Mouse (Mus musculus) embryonic facial prominence, embryonic 12.5 days (tissue): ENCODE data around the gene Plxna2. TPM values are rescaled to one million over a fixed set of nuclear protein-coding genes. Genes with fewer than 3 reads are reported as not detected.
A peak's percentile ranks its signal among the peaks of the same experiment; 100 is the strongest.

Experiments
- ATAC-seq: fragments of 200-750 bp; cut with Nextera tagmentation; 2 replicates; pipeline ENCODE4 v1.8.0; 2017; ENCODE audit not compliant: insufficient number of reproducible peaks, insufficient read depth, low FRiP score, low TSS enrichment
- H3K27ac ChIP-seq: fragments of 300-500 bp; sonication (generic); 2 replicates; pipeline ENCODE4 v1.5.1; 2016; ENCODE audit warnings: mild to moderate bottlenecking
- H3K27me3 ChIP-seq: fragments of 300-500 bp; sonication (generic); 2 replicates; pipeline ENCODE4 v1.6.1; 2016; ENCODE audit warnings: mild to moderate bottlenecking, moderate library complexity
- H3K36me3 ChIP-seq: fragments of 300-500 bp; sonication (generic); 2 replicates; pipeline ENCODE4 v1.6.1; 2016; ENCODE audit warnings: mild to moderate bottlenecking
- H3K4me1 ChIP-seq: fragments of 300-500 bp; sonication (generic); 2 replicates; pipeline ENCODE4 v1.6.1; 2016
- H3K4me2 ChIP-seq: fragments of 300-500 bp; sonication (generic); replicated peaks from 2 replicates; pipeline ENCODE4 v1.6.1; 2016; ENCODE audit warnings: mild to moderate bottlenecking, moderate library complexity
- H3K4me3 ChIP-seq: fragments of 300-500 bp; sonication (generic); 2 replicates; pipeline ENCODE4 v1.5.1; 2016; ENCODE audit warnings: mild to moderate bottlenecking
- H3K9ac ChIP-seq: fragments of 300-500 bp; sonication (generic); 2 replicates; pipeline ENCODE4 v1.6.1; 2016; ENCODE audit warnings: mild to moderate bottlenecking, moderate library complexity
- H3K9me3 ChIP-seq: fragments of 300-500 bp; sonication (generic); 2 replicates; pipeline ENCODE4 v1.6.1; 2016; ENCODE audit warnings: mild to moderate bottlenecking, moderate library complexity
- WGBS: fragments of 180-500 bp; shearing (Covaris S2); methylation state at CpG from one replicate; pipeline ENCODE4 v1.1.7; 2016; 5-methylcytosine and 5-hydroxymethylcytosine counted together
- polyA plus RNA-seq: library from polyadenylated mRNA; unstranded; fragments of >200 nt; fragmentation: Nextera tagmentation; extraction: Ambion mirVana; gene quantifications from 2 replicates; pipeline ENCODE4 v1.2.1, GENCODE M21; 2016

The Plxna2 gene
- polyA plus RNA-seq, 1 experiment from 2014 or later: 11.6 TPM

GRCm38 (mm10) chr1:194624973-194625372, 7.0 kb downstream of the Plxna2 start:
- Histone ChIP-seq H3K27me3 (no peaks in the 10 kb centered on the region), H3K4me1 (peaks cover 65% of the 10 kb centered on the region), H3K36me3 (no peaks in the 10 kb centered on the region), H3K4me2 (peak overlapping the region; percentile 11; the same call in 1 of the 2 replicates), H3K9me3 (no peaks in the 10 kb centered on the region), H3K27ac (no peak overlapping the region), H3K4me3 (no peak overlapping the region), H3K9ac (no peak overlapping the region)
- 68% methylated on average over 4 of the region's 4 CpGs for WGBS
- no peak for ATAC-seq

GRCm38 (mm10) chr1:194626109-194626508, 8.1 kb downstream of the Plxna2 start:
- Histone ChIP-seq H3K27ac (no peak overlapping the region), H3K36me3 (no peaks in the 10 kb centered on the region), H3K4me1 (peaks cover 58% of the 10 kb centered on the region), H3K9me3 (no peaks in the 10 kb centered on the region), H3K4me2 (no peak overlapping the region), H3K27me3 (no peaks in the 10 kb centered on the region), H3K9ac (no peak overlapping the region), H3K4me3 (no peak overlapping the region)
- 81% methylated on average over 2 of the region's 2 CpGs for WGBS
- ATAC-seq: no peak

GRCm38 (mm10) chr1:194627286-194627685, 9.3 kb downstream of the Plxna2 start:
- H3K4me3 ChIP-seq: no peak overlapping the region
- no peak overlapping the region for H3K9ac ChIP-seq
- no peak overlapping the region for H3K27ac ChIP-seq
- peaks cover 46% of the 10 kb centered on the region for H3K4me1 ChIP-seq
- H3K36me3 ChIP-seq: no peaks in the 10 kb centered on the region
- H3K9me3 ChIP-seq: no peaks in the 10 kb centered on the region
- ATAC-seq: no peak
- no peak overlapping the region for H3K4me2 ChIP-seq
- H3K27me3 ChIP-seq: no peaks in the 10 kb centered on the region

- H3K27ac ChIP-seq: no peak overlapping the region
- H3K36me3 ChIP-seq: no peaks in the 10 kb centered on the region
- H3K4me2 ChIP-seq: no peak overlapping the region
- no peak overlapping the region for H3K4me3 ChIP-seq
- WGBS: 28% methylated on average over 2 of the region's 2 CpGs
- no peaks in the 10 kb centered on the region for H3K9me3 ChIP-seq
- no peak overlapping the region for H3K9ac ChIP-seq
- no peak for ATAC-seq
- no peaks in the 10 kb centered on the region for H3K27me3 ChIP-seq
- peaks cover 33% of the 10 kb centered on the region for H3K4me1 ChIP-seq
Measured at GRCm38 (mm10) chr1:194629135-194629689, 11.2 kb downstream of the Plxna2 start.

- H3K9ac ChIP-seq: no peak overlapping the region
- H3K4me3 ChIP-seq: no peak overlapping the region
- H3K36me3 ChIP-seq: no peaks in the 10 kb centered on the region
- H3K4me1 ChIP-seq: peaks cover 34% of the 10 kb centered on the region
- ATAC-seq: no peak
- H3K4me2 ChIP-seq: no peak overlapping the region
- H3K27ac ChIP-seq: no peak overlapping the region
- no peaks in the 10 kb centered on the region for H3K27me3 ChIP-seq
- 52% methylated on average over 1 of the region's 1 CpGs for WGBS
- no peaks in the 10 kb centered on the region for H3K9me3 ChIP-seq
Measured at GRCm38 (mm10) chr1:194630498-194631056, 12.6 kb downstream of the Plxna2 start.

- no peaks in the 10 kb centered on the region for H3K36me3 ChIP-seq
- WGBS: 11% methylated on average over 1 of the region's 1 CpGs
Measured at GRCm38 (mm10) chr1:194631574-194631973, 13.6 kb downstream of the Plxna2 start.

GRCm38 (mm10) chr1:194632029-194632428, 14.0 kb downstream of the Plxna2 start:
- H3K36me3 ChIP-seq: no peaks in the 10 kb centered on the region
- no peak overlapping the region for H3K4me3 ChIP-seq
- H3K9me3 ChIP-seq: no peaks in the 10 kb centered on the region
- H3K4me2 ChIP-seq: no peak overlapping the region
- H3K27me3 ChIP-seq: no peaks in the 10 kb centered on the region
- ATAC-seq: no peak
- 72% methylated on average over 1 of the region's 1 CpGs for WGBS
- H3K4me1 ChIP-seq: peaks cover 28% of the 10 kb centered on the region
- H3K9ac ChIP-seq: no peak overlapping the region
- no peak overlapping the region for H3K27ac ChIP-seq

More at GRCm38 (mm10) chr1:194631574-194631973, 13.6 kb downstream of the Plxna2 start:
- no peaks in the 10 kb centered on the region for H3K9me3 ChIP-seq
- no peak overlapping the region for H3K27ac ChIP-seq
- no peak overlapping the region for H3K4me3 ChIP-seq
- no peaks in the 10 kb centered on the region for H3K27me3 ChIP-seq
- H3K4me1 ChIP-seq: peaks cover 29% of the 10 kb centered on the region
- ATAC-seq: no peak
- no peak overlapping the region for H3K9ac ChIP-seq
- no peak overlapping the region for H3K4me2 ChIP-seq

GRCm38 (mm10) chr1:194635411-194635810, 17.4 kb downstream of the Plxna2 start:
- H3K27ac ChIP-seq: no peak overlapping the region
- WGBS: 41% methylated on average over 1 of the region's 1 CpGs
- no peak overlapping the region for H3K9ac ChIP-seq
- ATAC-seq: no peak
- no peaks in the 10 kb centered on the region for H3K27me3 ChIP-seq
- H3K9me3 ChIP-seq: no peaks in the 10 kb centered on the region
- no peak overlapping the region for H3K4me3 ChIP-seq
- no peaks in the 10 kb centered on the region for H3K36me3 ChIP-seq
- H3K4me1 ChIP-seq: peaks cover 17% of the 10 kb centered on the region; the same call in 1 of the 2 replicates
- no peak overlapping the region for H3K4me2 ChIP-seq

- Histone ChIP-seq H3K9ac (no peak overlapping the region), H3K27ac (no peak overlapping the region), H3K27me3 (no peaks in the 10 kb centered on the region), H3K36me3 (no peaks in the 10 kb centered on the region), H3K4me1 (peaks cover 17% of the 10 kb centered on the region; the same call in 1 of the 2 replicates), H3K4me3 (no peak overlapping the region), H3K4me2 (no peak overlapping the region), H3K9me3 (no peaks in the 10 kb centered on the region)
- 62% methylated on average over 3 of the region's 3 CpGs for WGBS
- no peak for ATAC-seq
Measured at GRCm38 (mm10) chr1:194635942-194636341, 17.9 kb downstream of the Plxna2 start.

- WGBS: 22% methylated on average over 5 of the region's 5 CpGs
- peaks cover 17% of the 10 kb centered on the region; the same call in 1 of the 2 replicates for H3K4me1 ChIP-seq
- H3K27ac ChIP-seq: no peak overlapping the region
- H3K9me3 ChIP-seq: no peaks in the 10 kb centered on the region
- ATAC-seq: no peak
- H3K9ac ChIP-seq: no peak overlapping the region
- H3K4me2 ChIP-seq: no peak overlapping the region
- H3K27me3 ChIP-seq: no peaks in the 10 kb centered on the region
- H3K4me3 ChIP-seq: no peak overlapping the region
- no peaks in the 10 kb centered on the region for H3K36me3 ChIP-seq
Measured at GRCm38 (mm10) chr1:194637391-194638304, 19.6 kb downstream of the Plxna2 start.

GRCm38 (mm10) chr1:194641601-194642301, 23.7 kb downstream of the Plxna2 start:
- no peak overlapping the region for H3K4me2 ChIP-seq
- no peak overlapping the region for H3K4me3 ChIP-seq
- no peak overlapping the region for H3K9ac ChIP-seq
- no peaks in the 10 kb centered on the region for H3K27me3 ChIP-seq
- peaks cover 15% of the 10 kb centered on the region; the same call in 1 of the 2 replicates for H3K36me3 ChIP-seq
- WGBS: 47% methylated on average over 5 of the region's 5 CpGs
- ATAC-seq: no peak
- peaks cover 4% of the 10 kb centered on the region; the same call in 1 of the 2 replicates for H3K4me1 ChIP-seq
- H3K27ac ChIP-seq: no peak overlapping the region
- H3K9me3 ChIP-seq: no peaks in the 10 kb centered on the region
